Mouse (Mus musculus): Measurements from ENCODE around the gene Zfp819.
"Not testable (repeated sequence)": the region's sequence is repeated elsewhere in the genome, so short reads cannot be mapped to it uniquely, and the experiment has no call there.

The Zfp819 gene

DNA sequence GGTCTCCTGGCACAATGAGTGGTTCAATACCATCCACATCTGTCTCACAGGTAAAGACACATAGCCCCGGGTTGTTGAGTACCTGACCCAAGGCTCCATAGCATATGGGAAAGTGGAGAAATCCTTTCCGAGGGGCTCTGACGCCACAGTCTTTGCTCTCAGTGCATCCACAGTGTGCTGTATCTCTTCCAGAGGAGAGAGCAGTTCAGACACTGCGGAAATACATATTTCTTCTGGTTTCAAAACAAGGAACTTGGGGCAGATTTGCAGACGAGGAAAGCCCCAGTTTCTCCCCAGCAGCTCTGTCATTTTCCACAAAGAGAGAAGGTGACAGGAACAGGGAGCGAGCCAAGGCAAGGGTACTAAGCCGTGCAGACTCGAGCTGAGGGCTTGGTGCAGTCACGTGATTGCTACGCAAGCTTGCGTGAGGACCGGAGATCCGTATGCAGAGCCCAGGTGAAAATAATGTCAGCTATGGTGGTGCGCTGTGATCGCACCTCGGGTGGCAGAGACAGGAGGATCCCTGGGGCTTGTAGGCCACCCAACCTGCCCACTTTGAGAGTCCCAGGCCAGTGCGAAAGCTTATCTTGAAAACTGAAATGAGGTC is 36.2 kb downstream of the Zfp819 start:
- DNase-seq (ENCODE audit: low spot score) = no peak

DNA sequence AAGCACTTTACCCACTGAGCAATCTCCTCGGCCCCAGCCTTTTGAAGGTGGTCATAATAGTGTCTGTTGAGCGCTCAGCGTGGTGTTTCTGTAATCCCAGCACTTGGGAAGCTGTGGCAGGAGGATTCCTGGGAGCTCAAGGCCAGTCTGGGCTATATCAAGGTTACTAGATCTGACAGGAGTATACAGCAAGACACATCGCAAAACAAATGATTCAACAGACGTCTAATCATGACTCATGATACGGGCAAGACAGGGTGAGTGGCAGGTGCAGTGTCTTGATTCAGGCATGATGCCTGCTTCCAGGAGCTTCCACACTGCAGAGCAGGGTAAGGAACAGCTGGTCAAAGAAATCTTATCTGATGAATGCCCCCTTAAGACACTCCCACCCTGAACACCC is 45.7 kb downstream of the Zfp819 start:
- DNase-seq (ENCODE audit: low spot score) = no peak

DNA sequence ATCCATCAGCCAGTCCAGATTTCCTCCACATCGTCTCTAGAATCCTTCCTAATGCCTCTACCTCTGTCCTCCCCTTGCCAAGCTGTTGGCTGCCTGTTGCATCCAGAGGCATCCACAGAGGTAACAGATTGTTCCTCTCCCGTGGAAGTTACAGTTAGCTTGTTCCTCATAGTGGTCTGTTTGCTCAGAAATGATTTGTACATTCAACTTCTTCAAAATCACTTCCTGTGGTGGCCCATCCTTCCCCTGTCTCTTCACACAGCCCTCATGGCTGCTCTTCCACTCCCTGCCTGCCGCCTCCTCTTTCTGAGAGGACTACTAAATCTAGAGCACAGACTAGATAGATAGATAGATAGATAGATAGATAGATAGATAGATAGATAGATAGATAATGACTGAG is 47.5 kb downstream of the Zfp819 start:
- no peak for DNase-seq (ENCODE audit: low spot score)

DNA sequence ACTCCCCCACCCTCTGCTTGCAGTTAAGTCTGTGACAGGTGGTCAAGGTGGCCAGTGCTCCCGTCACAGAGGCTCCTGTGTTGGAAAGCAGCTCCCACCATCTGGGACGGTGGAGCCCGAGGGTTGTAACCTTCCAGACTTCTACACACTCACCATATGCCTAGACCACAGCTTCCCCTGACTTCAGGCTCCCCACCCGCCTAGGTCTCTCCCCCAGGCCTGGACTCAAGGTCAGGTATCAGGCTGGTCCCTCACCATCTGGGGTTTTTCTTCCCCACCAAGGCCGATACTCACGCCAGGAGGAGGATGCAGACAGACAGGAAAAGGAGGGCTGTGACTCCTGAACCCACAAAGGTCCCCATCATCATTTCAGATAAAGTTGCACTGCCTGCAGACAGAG is 49.3 kb downstream of the Zfp819 start:
- no peak for DNase-seq (ENCODE audit: low spot score)

DNA sequence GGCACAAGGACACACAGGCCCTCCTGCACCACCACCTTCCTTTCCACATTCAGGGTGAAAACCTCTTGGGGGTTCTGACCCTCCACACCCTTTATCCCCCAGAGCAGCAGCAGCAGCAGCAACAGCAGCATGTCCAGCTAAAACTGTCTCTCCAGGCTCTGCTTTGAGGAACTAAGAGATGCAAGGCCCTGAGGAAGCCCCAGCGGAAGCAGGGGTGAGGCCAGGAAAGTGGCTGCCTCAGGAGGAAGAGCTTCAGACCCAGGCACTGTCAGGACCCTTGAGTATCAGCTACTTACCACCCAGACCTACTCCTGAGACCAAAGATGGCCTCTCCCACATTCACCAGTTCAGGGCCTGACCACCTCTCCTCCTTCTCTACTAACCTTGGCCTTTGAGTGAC is 53.0 kb downstream of the Zfp819 start, which contains the start of gene Siglece:
TSS of gene Siglece (minus strand) at position 160 of the 400 bp plus-strand sequence.
- DNase-seq (ENCODE audit: low spot score) = no peak

DNA sequence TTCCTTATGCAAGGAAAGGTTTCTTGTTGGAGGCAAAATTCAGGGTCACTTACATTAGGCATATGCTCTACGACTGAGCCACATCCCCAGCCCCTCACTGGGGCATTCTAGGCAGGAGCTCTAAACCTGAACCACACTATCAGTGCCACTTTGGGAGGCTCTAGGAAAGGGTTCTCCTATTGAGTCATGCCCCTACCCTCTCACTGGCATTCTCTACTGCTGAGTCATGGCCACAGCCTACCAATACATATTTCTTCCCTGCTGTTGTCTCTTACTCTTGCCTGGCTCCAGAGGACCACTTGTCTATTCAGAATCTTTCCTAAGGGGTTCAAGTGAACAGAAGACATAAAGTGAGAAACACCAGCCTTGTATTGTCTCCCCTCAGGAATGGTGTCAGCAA is 55.8 kb downstream of the Zfp819 start:
- DNase-seq (ENCODE audit: low spot score) = no peak

DNA sequence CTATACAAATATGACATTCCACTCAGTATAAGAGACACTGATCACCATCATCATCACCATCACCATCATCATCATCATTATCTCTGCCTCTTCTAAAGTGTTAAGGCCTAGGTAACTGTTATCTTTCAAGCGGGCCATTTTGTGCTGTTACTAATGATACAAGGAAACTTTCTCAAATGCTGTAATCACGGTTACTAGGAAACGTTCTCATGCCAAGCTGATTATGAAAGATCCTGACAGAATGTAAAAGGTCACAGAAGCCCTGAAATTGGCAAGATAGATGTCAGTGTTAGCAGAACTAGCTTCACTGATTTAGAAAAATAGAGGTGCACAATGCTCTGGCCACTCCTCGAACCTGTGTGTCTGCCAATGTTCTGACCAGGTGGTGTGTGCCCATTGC is 60.3 kb downstream of the Zfp819 start:
- not testable (repeated sequence) for DNase-seq (ENCODE audit: low spot score)
